Mouse (Mus musculus): Measurements from ENCODE around the gene Gm10318.

Gm10318 gene

DNA sequence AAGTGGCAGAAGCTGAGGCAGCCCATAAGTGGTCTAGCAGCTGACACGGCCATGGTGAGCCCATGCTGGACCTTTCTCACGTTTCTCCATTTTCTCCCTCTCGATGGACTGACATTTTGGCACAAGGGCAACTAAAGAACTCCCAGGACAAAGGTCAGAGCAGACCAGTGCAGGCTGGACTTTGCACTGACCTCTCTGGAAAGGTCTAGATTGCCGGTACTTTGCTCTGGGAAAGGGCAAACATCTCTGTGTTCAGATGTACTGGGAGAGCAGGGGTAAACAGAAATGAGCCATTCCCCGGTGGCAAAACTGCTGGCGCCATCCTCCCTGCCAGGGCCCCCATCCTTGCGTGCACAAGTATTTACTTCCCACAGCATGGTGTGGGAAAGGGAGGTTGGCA is 47.5 kb downstream of the Gm10318 start:
- no peak for DNase-seq

DNA sequence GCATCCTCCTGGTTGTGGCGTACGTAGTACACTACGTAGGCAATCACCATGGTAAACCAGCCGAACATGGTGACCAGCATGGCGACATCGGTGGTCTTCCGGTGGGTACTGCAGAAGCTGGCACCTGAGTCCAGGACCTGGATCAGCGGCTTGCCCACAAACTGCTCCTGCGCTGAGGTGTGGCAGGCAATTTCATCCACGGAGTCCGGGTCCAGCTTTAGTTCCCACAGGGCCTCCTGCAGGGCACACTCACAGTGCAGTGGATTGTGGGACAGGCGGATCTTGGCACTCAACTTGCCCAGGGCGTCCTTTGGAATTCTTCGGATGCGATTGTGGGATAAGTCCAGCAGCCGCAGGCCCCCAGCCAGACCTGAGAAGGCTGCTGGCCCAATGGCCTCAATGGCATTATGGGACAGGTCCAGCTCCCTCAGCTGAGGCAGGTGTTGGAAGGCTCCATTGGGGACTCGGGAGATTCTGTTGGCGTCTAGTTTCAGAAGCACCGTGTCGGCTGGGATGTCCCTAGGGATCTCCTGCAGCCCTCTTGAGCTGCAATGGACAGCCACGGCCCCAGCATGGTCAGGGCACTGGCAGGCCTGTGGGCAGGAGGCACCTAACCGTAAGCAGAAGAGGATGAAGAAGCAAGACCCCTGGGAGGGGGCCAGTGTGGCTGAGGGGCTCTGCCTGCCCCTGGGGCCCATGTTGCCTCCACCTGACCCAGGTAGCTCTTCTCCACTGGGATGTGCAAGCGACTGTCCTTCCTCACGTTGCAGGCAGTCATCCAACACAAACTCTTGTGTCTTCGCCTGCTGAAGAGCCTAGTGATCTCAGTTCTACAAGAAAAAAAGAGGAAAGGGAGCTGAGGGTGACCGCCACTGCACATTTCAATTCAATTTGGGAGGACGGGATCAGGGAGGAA is 48.5 kb downstream of the Gm10318 start:
- no peak for DNase-seq

- DNase-seq = no peak
Observed at GRCm38 (mm10) chr10:77901871-77902210, 49.2 kb downstream of the Gm10318 start.

- DNase-seq = peak; percentile 72
Observed at GRCm38 (mm10) chr10:77902211-77902893, 49.7 kb downstream of the Gm10318 start, which contains the start of gene Lrrc3. Gene Lrrc3 (minus strand): TSS chr10:77902536.

GRCm38 (mm10) chr10:77902894-77903715 is 50.4 kb downstream of the Gm10318 start:
- peak; percentile 69 for DNase-seq
